Mouse (Mus musculus): ENCODE results near the gene Slc35g3.
"Not testable (repeated sequence)": the region's sequence is repeated elsewhere in the genome, so short reads cannot be mapped to it uniquely, and the experiment has no call there.

Slc35g3 gene

DNA sequence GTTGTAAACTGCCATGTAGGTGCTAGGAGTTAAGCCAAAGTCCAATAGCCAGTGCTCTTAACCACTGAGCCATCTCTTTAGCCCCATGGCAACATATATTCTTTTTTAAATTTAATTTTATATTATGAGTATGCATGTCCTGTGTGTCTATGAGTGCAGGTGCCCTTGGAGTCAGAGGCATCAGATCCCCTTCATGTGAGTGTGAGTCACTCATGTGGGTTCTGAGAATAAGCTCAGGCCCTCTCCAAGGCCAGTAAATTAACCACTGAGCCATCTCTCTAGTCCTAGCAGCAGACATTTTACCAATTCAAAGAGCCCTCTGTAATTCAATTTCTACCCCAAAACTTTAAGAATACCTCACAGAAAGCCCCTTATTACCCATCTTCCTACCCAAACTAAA, 9.1 kb downstream of the Slc35g3 start:
- no peak for DNase-seq

DNA sequence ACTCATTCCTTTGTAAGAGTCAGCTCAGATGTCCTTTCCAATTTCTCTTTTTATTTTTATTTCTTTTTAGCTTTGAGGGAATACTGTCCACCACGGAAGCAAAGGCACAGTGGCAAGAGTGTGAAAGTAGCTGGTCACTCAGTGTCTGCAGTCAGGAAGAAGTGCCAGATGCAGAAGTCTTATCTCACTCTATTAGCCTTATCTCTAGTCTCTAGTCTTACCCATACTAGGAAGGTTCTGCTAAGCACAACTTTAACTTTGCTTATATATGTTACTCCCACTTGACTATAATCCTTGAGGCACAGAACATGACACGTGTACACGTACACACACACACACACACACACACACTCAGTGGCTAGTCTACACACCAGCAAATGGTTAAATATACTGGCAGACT, 10.1 kb downstream of the Slc35g3 start:
- no peak for DNase-seq

DNA sequence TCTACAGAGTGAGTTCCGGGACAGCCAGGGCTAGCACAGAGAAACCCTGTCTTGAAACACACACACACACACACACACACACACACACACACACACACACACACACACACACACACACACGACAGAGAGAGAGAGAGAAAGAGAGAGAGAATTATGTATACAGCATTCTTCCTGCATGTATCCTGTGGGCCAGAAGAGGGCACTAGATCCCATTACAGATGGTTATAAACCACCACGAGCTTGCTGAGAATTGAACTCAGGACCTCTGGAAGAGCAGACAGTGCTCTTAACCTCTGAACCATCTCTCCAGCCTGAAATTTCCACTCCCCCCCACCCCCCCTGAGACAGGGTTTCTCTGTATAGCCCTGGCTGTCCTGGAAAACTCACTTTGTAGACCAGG, 30.4 kb downstream of the Slc35g3 start:
- not testable (repeated sequence) for DNase-seq

DNA sequence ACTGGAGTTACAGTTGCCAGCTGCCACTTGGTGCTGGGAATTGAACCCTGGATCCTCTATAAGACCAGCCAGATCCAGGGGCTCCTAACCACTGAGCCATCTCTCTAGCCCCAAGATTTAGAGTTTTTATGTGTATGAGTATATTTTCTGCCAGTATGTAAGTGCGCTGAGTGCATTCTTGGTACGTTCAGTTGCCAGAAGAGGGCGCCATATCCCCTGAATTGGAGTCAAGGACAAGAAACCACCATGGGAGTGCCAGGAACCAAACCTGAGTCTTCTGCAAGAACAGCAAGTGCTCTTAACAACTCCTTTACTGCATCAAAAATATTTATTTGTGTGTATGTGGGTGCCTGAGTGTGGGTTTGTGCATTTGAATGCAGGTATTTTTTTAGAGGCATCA, 32.7 kb downstream of the Slc35g3 start:
- peak; percentile 65 for DNase-seq

DNA sequence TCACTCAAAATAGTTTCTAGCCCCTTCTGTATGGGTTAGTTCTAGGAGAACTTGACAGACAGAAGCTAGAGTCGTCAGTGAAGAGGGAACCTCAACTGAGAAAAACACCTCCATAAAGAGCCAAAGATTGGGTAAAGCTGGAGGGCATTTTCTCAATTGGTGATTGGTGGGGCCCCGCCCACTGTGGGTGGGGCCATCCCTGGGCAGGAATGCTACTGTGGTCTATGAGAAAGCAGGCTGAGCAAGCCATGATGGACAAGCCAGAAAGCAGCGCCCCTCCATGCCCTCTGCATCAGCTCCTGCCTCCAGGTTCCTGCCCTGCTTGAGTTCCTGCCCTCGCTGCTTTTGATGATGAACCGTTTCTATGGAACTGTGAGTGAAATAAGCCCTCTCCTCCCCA, 35.8 kb downstream of the Slc35g3 start:
- DNase-seq, result no peak

DNA sequence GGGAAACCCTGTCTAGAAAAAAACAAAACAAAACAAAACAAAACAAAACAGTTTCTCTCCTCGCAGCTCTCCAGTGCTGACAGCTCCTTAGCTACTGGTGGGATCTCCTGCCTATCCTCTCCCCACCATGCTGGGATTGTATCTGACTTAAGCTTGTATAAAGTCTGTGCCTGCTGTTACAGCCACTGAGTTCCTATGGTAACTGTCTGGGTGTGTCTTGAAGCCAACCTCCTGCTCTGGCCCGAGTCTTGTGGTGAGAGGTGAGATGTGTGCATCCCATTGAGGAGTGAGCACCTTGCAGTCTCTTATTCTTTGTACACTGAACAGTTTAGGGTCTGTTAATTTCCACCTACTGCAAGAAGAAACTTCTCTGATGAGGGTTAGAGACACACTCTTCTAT, 38.7 kb downstream of the Slc35g3 start:
- DNase-seq, result no peak

DNA sequence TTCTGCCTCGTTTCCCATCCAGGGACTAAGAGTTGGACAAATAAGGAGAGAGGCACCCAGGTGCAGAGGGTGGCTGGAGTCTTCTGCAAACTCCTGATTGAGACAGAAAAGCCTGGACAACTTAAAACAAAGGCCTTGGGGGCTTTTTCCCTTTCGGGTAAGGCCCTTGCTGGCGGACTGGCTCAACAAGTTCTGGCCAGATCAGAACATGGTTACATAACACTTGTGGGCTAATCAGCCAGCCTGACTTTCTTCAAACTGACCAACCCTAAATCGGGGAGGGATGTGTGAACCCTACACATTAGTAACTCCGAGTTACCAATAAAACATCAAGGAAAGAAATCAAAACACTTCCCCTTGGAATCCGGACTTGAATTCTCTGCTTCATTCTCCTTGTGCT, 40.9 kb downstream of the Slc35g3 start:
- no peak for DNase-seq

DNA sequence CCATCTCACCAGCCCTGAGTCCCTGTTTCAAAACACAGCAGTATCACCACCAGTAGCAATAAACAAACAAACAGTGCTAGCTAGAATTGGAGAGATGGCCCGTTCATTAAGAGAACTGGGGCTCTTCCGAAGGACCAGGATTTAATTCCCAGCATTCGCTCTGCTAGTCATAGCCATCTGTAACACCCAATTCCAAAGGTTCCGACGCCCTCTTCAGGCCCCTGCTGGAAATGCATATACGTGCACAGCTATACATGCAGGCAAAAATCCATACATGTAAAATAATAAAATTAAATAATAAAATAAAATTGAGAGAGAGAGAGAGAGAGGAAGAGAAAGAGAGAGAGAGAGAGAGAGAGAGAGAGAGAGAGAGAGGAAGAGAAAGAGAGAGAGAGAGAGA, 42.3 kb downstream of the Slc35g3 start:
- DNase-seq, result no peak

DNA sequence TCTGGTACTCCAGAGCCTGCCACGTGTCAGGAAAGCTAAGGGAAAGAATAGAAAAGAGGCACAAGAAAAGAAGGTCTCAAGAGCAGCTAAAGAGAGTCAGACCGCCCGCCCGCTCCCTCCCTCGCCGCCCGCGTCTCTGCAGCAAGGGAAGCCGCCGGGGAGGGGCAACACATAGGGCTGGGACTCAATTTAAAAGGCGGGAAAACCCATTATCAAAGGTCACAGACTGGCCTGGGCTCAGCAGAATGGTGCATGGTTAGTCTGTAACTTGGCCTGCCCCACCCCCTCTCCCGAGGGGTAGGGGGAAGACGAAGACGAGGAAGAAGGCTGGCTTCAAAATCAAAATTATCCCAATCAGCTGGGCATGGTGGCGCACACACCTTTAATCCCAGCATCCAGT, 43.1 kb downstream of the Slc35g3 start:
- peak; percentile 26 for DNase-seq

DNA sequence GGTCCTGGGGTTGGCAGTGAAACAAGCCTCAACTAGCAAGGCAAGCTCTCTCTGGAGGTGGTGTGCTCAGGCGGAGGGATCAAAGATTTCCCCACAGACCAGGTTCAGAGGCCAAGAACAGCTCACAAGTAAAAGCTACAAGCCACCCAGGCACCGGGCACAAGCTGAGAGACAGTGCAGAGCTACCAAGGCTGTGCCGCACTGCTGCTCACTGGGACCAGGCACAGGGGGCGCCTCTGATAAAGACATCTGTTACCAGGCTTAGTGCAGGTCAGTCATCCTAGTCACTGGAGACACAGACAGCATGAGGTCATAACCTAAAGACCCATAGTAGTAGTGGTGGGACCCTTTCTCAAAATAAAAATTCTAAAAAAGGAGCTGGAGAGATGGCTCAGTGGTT, 44.8 kb downstream of the Slc35g3 start:
- no peak for DNase-seq

DNA sequence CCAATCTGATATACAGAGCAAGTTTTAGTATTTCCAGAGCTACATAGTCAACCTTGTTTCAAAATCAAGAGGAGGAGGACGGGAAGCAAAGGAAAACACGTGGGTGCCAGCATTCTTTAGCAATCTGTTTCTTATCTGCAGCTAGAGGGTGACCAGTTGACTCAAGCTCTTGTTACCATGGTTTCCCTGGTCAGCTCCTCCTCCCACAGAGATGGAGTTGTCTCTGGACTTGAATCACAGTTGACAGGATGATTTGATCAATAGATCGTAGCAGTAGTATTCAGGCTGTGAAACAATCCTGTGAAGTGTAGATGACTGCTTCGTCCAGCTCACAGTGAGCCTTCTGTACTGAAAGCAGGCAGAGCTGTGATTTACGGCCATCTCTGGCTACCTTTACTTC, 45.8 kb downstream of the Slc35g3 start:
- DNase-seq, result no peak

DNA sequence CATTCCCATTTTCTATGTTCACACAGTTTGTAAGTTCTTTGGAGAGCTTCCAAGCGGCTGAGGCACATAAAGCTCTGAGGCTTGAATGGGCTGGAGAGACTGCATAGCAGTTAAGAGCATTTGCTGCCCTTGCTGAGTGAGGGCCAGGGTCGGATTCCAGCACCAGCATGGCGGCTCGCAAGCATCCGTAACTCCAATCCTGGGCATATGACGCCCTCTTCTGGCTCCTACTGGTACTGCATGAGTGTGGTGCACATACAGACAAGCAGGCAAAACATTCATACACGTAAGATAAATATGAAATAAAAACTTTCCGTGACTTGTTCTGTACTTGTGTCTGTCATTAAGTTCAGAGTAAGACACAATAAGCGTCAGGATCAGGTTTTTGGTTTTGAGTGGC, 46.3 kb downstream of the Slc35g3 start:
- DNase-seq, result peak; percentile 73

DNA sequence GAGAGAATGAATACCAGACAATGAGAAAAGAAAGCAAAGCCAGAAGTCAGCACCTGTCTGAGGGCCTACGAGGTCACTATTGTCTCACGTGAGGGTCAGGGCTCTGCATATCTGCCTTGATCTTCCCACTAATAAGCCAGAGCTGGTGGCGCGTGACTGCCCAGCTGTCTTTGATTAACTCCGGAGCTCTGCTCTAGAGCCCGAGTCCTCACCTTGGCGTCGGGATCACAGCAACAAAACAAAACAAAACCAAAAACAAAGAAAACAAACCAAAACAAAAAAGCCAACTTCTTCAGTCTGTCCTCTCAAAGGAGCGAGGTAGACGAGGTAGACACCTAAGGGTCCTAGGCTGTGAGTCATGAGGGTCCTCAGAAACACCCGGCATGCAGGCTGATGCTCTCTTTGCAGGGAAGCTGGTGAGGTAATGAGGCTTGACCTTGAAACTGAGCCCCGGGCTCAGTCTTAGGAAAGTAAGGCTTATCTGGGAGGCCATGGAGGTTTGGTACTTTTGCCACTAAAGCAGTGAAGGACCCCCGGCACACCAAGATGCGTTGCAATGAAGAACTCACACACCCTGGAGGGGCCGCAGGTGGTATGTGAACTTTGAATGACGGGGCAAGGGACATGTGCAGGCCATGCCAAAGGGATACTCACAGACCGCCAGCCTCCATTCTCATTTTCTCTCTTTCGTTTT, 47.0 kb downstream of the Slc35g3 start:
- DNase-seq, result peak; percentile 68

DNA sequence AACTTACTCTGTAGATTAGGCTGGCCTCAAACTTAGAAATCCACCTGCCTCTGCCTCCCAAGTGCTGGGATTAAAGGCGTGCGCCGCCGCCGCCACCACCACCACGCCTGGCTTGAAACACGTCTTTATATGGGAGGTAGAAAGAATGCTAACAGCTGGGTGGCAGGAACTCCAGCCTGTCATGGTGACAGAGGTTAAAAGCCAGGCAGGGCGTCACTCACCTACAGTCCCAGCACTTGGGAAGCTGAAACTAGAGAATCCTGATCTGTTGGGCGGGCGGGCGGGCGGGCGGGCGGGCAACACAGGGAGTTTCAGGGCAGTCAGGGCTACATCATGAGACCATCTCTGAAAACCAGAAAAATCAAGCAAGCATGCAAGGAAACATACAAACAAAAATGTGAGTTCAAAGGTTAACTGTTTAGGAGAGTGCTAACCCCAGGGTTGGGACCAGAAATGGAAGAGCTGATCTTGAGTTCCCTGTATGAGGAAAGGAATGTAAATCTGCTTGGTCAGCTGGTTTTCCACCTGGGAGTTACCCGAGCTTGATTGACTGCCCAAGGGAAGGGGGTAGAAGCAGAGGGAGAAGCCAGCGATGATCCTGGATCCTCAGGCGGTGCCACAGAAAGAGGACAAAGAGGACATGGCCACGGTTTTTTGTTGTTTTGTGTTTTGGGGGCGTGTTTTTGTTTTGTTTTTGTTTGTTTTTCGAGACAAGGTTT, 48.7 kb downstream of the Slc35g3 start:
- peak; percentile 17 for DNase-seq

DNA sequence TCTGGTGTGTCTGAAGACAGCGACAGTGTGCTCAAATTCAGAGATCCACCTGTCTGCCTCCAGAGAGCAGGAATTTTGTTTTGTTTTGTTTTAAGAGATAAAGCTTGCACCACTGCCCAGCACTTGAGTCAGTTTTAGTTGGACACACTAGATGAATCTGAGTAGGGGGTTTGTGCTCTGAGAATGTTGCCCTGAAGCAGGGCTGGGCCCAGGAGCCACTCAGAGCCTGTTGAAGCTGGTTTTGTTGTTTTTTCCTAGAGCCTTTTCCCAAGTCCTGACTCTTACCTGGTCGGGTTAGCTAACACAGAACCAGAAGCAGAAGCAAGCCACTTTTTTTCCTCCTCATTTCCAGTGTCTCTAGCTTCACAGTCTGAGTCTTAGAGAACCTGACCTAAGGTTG, 50.7 kb downstream of the Slc35g3 start:
- DNase-seq, result no peak

DNA sequence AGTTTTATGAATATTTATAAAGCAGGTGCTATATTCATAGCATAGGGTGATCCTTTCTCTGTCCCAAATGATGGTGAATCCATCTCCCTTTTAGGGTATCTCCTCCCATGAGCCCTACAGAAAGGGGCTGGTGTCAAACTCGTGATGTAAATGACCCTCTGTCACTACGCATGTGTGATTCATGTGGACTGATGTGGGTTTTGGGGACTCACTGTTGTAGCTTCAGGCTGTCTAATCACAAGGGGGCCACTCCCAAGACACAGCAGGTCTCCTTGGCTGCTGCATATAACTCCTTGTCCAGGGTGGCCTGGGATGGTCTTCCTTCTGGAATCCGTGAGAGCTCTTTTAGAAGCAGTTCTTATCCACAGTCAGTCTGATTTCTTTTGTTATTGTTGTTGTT, 51.3 kb downstream of the Slc35g3 start:
- DNase-seq, result no peak

Data from kidney, adult 18-20 months (tissue).